Comparison of ENCODE assay signal across 20 mouse cellular contexts in genomic region chr7:113003565-113004255, GRCm38 (mm10). TPM values are rescaled to one million over a fixed set of nuclear protein-coding genes. Genes with fewer than 3 reads are reported as not detected.
"Had no signal": no experiment of that assay in that cellular context is flagged by ENCODE, and none has a peak within 500 bp of the region (broad histone marks: within the 10 kb centered on the region; RNA-seq: fewer than 3 reads in every experiment).

No protein-coding gene starts in this region.

- H3K9me3 ChIP-seq: lung, embryonic 15.5 days; megakaryocyte, embryonic 14.5 days; midbrain, embryonic 13.5 days; midbrain, embryonic 15.5 days; neural tube, embryonic 12.5 days; stomach, embryonic 15.5 days had no signal

- H3K4me3 ChIP-seq: lung, embryonic 15.5 days; megakaryocyte, embryonic 14.5 days; midbrain, embryonic 13.5 days; midbrain, embryonic 15.5 days; neural tube, embryonic 12.5 days; stomach, embryonic 15.5 days had no signal

- H3K4me2 ChIP-seq: lung, embryonic 15.5 days; midbrain, embryonic 11.5 days; midbrain, embryonic 13.5 days; midbrain, embryonic 15.5 days; neural tube, embryonic 12.5 days; stomach, embryonic 15.5 days had no signal

- H3K4me1 ChIP-seq: lung, embryonic 15.5 days; megakaryocyte, embryonic 14.5 days; midbrain, embryonic 13.5 days; midbrain, embryonic 15.5 days; neural tube, embryonic 12.5 days; stomach, embryonic 15.5 days had no signal

- H3K27me3 ChIP-seq: lung, embryonic 15.5 days; megakaryocyte, embryonic 14.5 days; midbrain, embryonic 13.5 days; midbrain, embryonic 15.5 days; neural tube, embryonic 12.5 days; stomach, embryonic 15.5 days had no signal

- H3K36me3 ChIP-seq: lung, embryonic 15.5 days; midbrain, embryonic 13.5 days; midbrain, embryonic 15.5 days; neural tube, embryonic 12.5 days; stomach, embryonic 15.5 days had no signal

- DNase-seq: liver, postnatal 0 days; lung, adult 2 months; lung, postnatal 14 days; lung, postnatal 36 days; right cerebral cortex, postnatal 14 days; thymus, adult 18-20 months; thymus, postnatal 25 days; thymus, postnatal 4 days had no signal

- H3K9ac ChIP-seq: liver, postnatal 0 days; lung, embryonic 15.5 days; midbrain, embryonic 13.5 days; midbrain, embryonic 15.5 days; neural tube, embryonic 12.5 days; stomach, embryonic 15.5 days had no signal

- H3K27ac ChIP-seq: lung, embryonic 15.5 days; macrophage; midbrain, embryonic 13.5 days; midbrain, embryonic 15.5 days; neural tube, embryonic 12.5 days; stomach, embryonic 15.5 days; stomach, postnatal 0 days had no signal

- ATAC-seq: liver, postnatal 0 days; lung, postnatal 0 days; midbrain, embryonic 13.5 days; midbrain, embryonic 15.5 days had no signal

RNA-seq across cellular contexts. Expression of gene Rassf10, which starts 49.9 kb away (rescaled TPM):
- total RNA-seq: monocyte, adult 5-6 weeks; neutrophil, adult 5-6 weeks had no signal
- polyA plus RNA-seq: macrophage had no signal
